Mouse (Mus musculus) layer of hippocampus, postnatal 36 days (tissue): Measurements from ENCODE around the gene Pramef20. TPM values are rescaled to one million over a fixed set of nuclear protein-coding genes. Genes with fewer than 3 reads are reported as not detected.
"Not testable (repeated sequence)": the region's sequence is repeated elsewhere in the genome, so short reads cannot be mapped to it uniquely, and the experiment has no call there.

Experiments used
- DNase-seq, 2 experiments: peaks; one replicate each; pipeline ENCODE4 v3.0.0; 2022
- total RNA-seq, 2 experiments: library from RNA; stranded (reverse); gene quantifications; 2 replicates each; pipeline ENCODE4 v1.2.3; 2021

Gene Pramef20
- not detected for total RNA-seq

GRCm38 (mm10) chr4:144377911-144378310 lies at the start of gene Pramef20:
Gene Pramef20, minus strand, starts transcription at chr4:144377933.
- DNase-seq = no peak

GRCm38 (mm10) chr4:144424590-144424989 lies 46.9 kb upstream of the Pramef20 start:
- DNase-seq = no peak

GRCm38 (mm10) chr4:144420644-144421043 lies 42.9 kb upstream of the Pramef20 start:
- DNase-seq = no peak

GRCm38 (mm10) chr4:144408290-144408689 lies 30.6 kb upstream of the Pramef20 start, which contains the start of gene Pramef12:
Gene Pramef12, minus strand, starts transcription at chr4:144408464.
- no peak for DNase-seq

GRCm38 (mm10) chr4:144406261-144406660 lies 28.5 kb upstream of the Pramef20 start:
- no peak for DNase-seq

- no peak for DNase-seq
Measured at GRCm38 (mm10) chr4:144404456-144405086, 26.8 kb upstream of the Pramef20 start.

GRCm38 (mm10) chr4:144402712-144403111 lies 25.0 kb upstream of the Pramef20 start:
- no peak for DNase-seq

- no peak for DNase-seq
Measured at GRCm38 (mm10) chr4:144396316-144396715, 18.6 kb upstream of the Pramef20 start.

- DNase-seq = not testable (repeated sequence)
Measured at GRCm38 (mm10) chr4:144357642-144358041, 20.1 kb downstream of the Pramef20 start, which contains the start of gene Gm13119. Gene Gm13119, plus strand, starts transcription at chr4:144357942.

GRCm38 (mm10) chr4:144335856-144336255 lies 41.9 kb downstream of the Pramef20 start:
- DNase-seq = not testable (repeated sequence)

- not testable (repeated sequence) for DNase-seq
Measured at GRCm38 (mm10) chr4:144329949-144330348, 47.8 kb downstream of the Pramef20 start, which contains the start of gene Gm13128. Gene Gm13128, plus strand, starts transcription at chr4:144330249.

Other genes starting within 250 kb of the Pramef20 start
- gene Oog3, start 215.3 kb downstream of the Pramef20 start, total RNA-seq = not detected
- gene Oog2, start 187.2 kb downstream of the Pramef20 start, total RNA-seq = not detected
- gene C87977, start 164.6 kb downstream of the Pramef20 start, total RNA-seq = not detected
- gene Pramel5, start 97.4 kb downstream of the Pramef20 start, total RNA-seq = not detected
- gene Gm13128, start 47.7 kb downstream of the Pramef20 start, total RNA-seq = not detected
- gene Gm13119, start 20.0 kb downstream of the Pramef20 start, total RNA-seq = not detected
- not detected for gene Pramef12, start 30.5 kb upstream of the Pramef20 start, total RNA-seq
- not detected for gene 1700012P22Rik, start 60.8 kb upstream of the Pramef20 start, total RNA-seq
- not detected for gene Gm9944, start 75.4 kb upstream of the Pramef20 start, total RNA-seq
- not detected for gene Aadacl3, start 85.8 kb upstream of the Pramef20 start, total RNA-seq
- gene 9430007A20Rik, start 141.9 kb upstream of the Pramef20 start, total RNA-seq = not detected
- gene Gm13124, start 187.2 kb upstream of the Pramef20 start, total RNA-seq = not detected
- gene Aadacl4, start 235.8 kb upstream of the Pramef20 start, total RNA-seq = not detected